Mouse (Mus musculus) ES-Bruce4 (cell line): ENCODE measurements around the gene Rcbtb2. TPM values are rescaled to one million over a fixed set of nuclear protein-coding genes. Genes with fewer than 3 reads are reported as not detected.

Source experiments
- H3K27ac ChIP-seq: 2 replicates; pipeline ENCODE4 v1.5.1; 2012; ENCODE audit warnings: low read length, inconsistent platforms; ENCODE audit not compliant: insufficient read depth
- H3K27me3 ChIP-seq: 2 replicates; pipeline ENCODE4 v1.6.1; 2012; ENCODE audit warnings: mild to moderate bottlenecking, low read length, inconsistent platforms; ENCODE audit not compliant: control insufficient read depth, poor library complexity, insufficient read depth, severe bottlenecking
- H3K36me3 ChIP-seq: 2 replicates; pipeline ENCODE4 v1.6.1; 2012; ENCODE audit warnings: inconsistent platforms, mild to moderate bottlenecking, low read length, moderate library complexity; ENCODE audit not compliant: control insufficient read depth, poor library complexity, insufficient read depth, severe bottlenecking
- H3K4me1 ChIP-seq: one replicate; pipeline ENCODE4 v1.8.1; 2011; ENCODE audit warnings: low read length; ENCODE audit not compliant: control insufficient read depth, insufficient read depth
- H3K4me3 ChIP-seq: 2 replicates; pipeline ENCODE4 v1.5.1; 2011; ENCODE audit warnings: low read depth, mild to moderate bottlenecking, low read length
- H3K9ac ChIP-seq: 2 replicates; pipeline ENCODE4 v1.6.1; 2012; ENCODE audit warnings: low read depth, mild to moderate bottlenecking, inconsistent platforms; ENCODE audit not compliant: poor library complexity, severe bottlenecking
- H3K9me3 ChIP-seq: replicated peaks from 2 replicates; pipeline ENCODE4 v1.6.1; 2012; ENCODE audit warnings: mild to moderate bottlenecking, low read length, inconsistent platforms; ENCODE audit not compliant: control insufficient read depth, poor library complexity, insufficient read depth, severe bottlenecking
- CTCF ChIP-seq: IDR thresholded peaks from one replicate; pipeline ENCODE4 v1.8.1; 2011; ENCODE audit warnings: low read depth, low read length
- EP300 ChIP-seq: IDR thresholded peaks from 2 replicates; pipeline ENCODE4 v1.6.1; 2011; ENCODE audit warnings: low read depth, low read length; ENCODE audit not compliant: insufficient read depth
- POLR2A ChIP-seq: IDR thresholded peaks from one replicate; pipeline ENCODE4 v1.8.1; 2011; ENCODE audit warnings: low read length; ENCODE audit not compliant: insufficient read depth
- polyA plus RNA-seq: library from polyadenylated mRNA; stranded (reverse); fragments of >200 nt; gene quantifications from 2 replicates; pipeline ENCODE4 v1.2.4, GENCODE M21; 2011; ENCODE audit warnings: low read depth; ENCODE audit not compliant: missing spikeins, insufficient read depth, insufficient read length

Rcbtb2 gene
- polyA plus RNA-seq, 1 experiment, result 74.1 TPM

GRCm38 (mm10) chr14:73186875-73187274, 64.0 kb downstream of the Rcbtb2 start:
- no peak for TF ChIP-seq POLR2A
- no peak for TF ChIP-seq EP300
- no peak for TF ChIP-seq CTCF
- no peak overlapping the region for H3K4me3 ChIP-seq
- H3K27me3 ChIP-seq, result no peaks in the 10 kb centered on the region
- H3K36me3 ChIP-seq, result peaks cover 22% of the 10 kb centered on the region
- H3K4me1 ChIP-seq, result no peaks in the 10 kb centered on the region
- peak overlapping the region; percentile 97 for H3K27ac ChIP-seq
- peaks cover 46% of the 10 kb centered on the region for H3K9me3 ChIP-seq
- peak overlapping the region; percentile 3; the same call in 1 of the 2 replicates for H3K9ac ChIP-seq

GRCm38 (mm10) chr14:73199058-73199457, 76.2 kb downstream of the Rcbtb2 start:
- Histone ChIP-seq H3K36me3 (peaks cover 12% of the 10 kb centered on the region), H3K4me1 (no peaks in the 10 kb centered on the region), H3K9ac (no peak overlapping the region), H3K4me3 (no peak overlapping the region), H3K9me3 (peaks cover 18% of the 10 kb centered on the region), H3K27ac (no peak overlapping the region), H3K27me3 (no peaks in the 10 kb centered on the region)
- TF ChIP-seq EP300 (no peak), POLR2A (no peak), CTCF (no peak)

DNA sequence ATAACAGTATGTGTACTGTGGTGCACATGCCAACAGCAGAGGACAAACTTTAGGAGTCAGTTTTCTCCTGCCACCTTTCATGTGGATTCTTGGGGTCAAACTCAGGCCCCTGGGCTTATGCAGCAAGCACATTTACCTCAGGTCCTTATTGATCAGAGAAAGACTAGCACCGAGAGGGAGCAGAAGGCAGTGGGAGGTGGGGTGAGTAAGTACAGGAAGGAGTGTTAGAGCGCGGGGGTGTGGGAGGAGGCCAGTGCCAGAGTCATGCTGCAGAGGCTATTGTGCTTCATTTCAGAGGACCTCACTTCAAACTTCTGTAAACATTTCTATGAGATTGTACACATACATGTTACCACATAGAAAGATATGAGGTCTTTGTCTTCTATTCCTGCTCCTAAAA, 78.6 kb downstream of the Rcbtb2 start:
- Histone ChIP-seq H3K27ac (no peak overlapping the region), H3K27me3 (no peaks in the 10 kb centered on the region), H3K4me3 (no peak overlapping the region), H3K9ac (no peak overlapping the region), H3K4me1 (no peaks in the 10 kb centered on the region), H3K36me3 (peaks cover 5% of the 10 kb centered on the region; the same call in 1 of the 2 replicates), H3K9me3 (no peaks in the 10 kb centered on the region; the same call in none of the 2 replicates)
- TF ChIP-seq EP300 (no peak), POLR2A (no peak), CTCF (no peak)

- H3K27me3 ChIP-seq, result no peaks in the 10 kb centered on the region
- H3K27ac ChIP-seq, result no peak overlapping the region
- TF ChIP-seq EP300 (no peak), POLR2A (no peak), CTCF (no peak)
- no peaks in the 10 kb centered on the region for H3K36me3 ChIP-seq
- H3K9ac ChIP-seq, result no peak overlapping the region
- no peaks in the 10 kb centered on the region; the same call in 1 of the 2 replicates for H3K9me3 ChIP-seq
- no peaks in the 10 kb centered on the region for H3K4me1 ChIP-seq
- no peak overlapping the region for H3K4me3 ChIP-seq
Observed at GRCm38 (mm10) chr14:73204016-73204415, 81.2 kb downstream of the Rcbtb2 start.

DNA sequence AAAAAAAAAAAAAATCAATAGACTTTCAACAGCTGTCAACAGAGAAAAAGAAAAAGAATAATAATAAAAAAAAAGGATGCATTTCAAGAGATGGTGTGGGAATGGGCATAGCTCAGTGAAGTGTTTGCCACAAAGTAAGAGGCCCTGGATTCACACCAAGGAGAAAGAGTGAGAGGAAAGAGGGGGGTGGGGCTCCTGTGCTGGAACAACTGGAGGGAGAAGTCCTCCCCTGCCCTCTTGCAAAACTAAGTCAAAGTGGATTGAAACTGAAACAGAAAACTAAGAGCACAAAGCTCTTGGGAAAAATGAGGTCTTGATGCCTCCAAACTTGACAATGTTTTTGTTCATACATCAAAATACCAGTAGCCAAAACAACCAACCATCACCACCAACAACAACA, 86.4 kb downstream of the Rcbtb2 start:
- Histone ChIP-seq H3K27me3 (no peaks in the 10 kb centered on the region), H3K4me1 (no peaks in the 10 kb centered on the region), H3K36me3 (no peaks in the 10 kb centered on the region), H3K27ac (no peak overlapping the region), H3K4me3 (no peak overlapping the region), H3K9me3 (no peaks in the 10 kb centered on the region), H3K9ac (no peak overlapping the region)
- TF ChIP-seq POLR2A (no peak), CTCF (no peak), EP300 (no peak)

DNA sequence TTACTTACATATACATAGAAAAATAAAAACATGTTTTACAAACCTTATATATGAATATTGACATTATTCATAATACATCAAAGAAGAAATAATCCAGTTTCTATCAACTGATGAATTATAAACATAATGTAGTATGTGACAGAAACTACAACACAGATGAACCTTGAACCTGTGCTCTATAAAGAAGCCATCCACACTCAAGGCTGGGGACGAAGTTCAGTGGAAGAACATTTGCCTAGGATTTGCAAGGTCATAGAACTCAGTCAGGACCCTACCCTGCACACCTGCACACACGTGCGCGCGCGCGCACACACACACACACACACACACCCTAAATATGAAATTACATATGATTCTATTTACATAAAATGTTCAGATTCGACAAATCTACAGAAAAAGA, 87.4 kb downstream of the Rcbtb2 start:
- Histone ChIP-seq H3K4me3 (no peak overlapping the region), H3K9ac (no peak overlapping the region), H3K27ac (no peak overlapping the region), H3K4me1 (no peaks in the 10 kb centered on the region), H3K9me3 (no peaks in the 10 kb centered on the region), H3K27me3 (no peaks in the 10 kb centered on the region), H3K36me3 (no peaks in the 10 kb centered on the region)
- TF ChIP-seq POLR2A (no peak), EP300 (no peak), CTCF (no peak)
